In genomic region chr5:96921037-96921436, GRCm38 (mm10) we compare ENCODE assay signal across 12 mouse cellular contexts.
A peak's percentile ranks its signal among the peaks of the same experiment; 100 is the strongest.
DNase-seq lines count a peak whose midpoint lies in the region; ATAC-seq lines count a peak whose summit lies in the region.
"Had no signal": no experiment of that assay in that cellular context is flagged by ENCODE, and none has a peak within 500 bp of the region (broad histone marks: within the 10 kb centered on the region; RNA-seq: fewer than 3 reads in every experiment).

No protein-coding gene starts in this region.

- no peaks in the 10 kb centered on the region for H3K27me3 ChIP-seq in heart, embryonic 13.5 days (replicated peaks)
- H3K27me3 ChIP-seq in liver, embryonic 13.5 days: no peaks in the 10 kb centered on the region
- H3K27me3 ChIP-seq: forebrain, embryonic 15.5 days; hindbrain, embryonic 15.5 days had no signal

- H3K4me3 ChIP-seq in heart, embryonic 13.5 days: 0 out of 2 replicates have a peak overlapping the region, but pooled peaks have one; percentile 6
- peak overlapping the region; percentile 33 for H3K4me3 ChIP-seq in liver, embryonic 13.5 days (replicated peaks)
- H3K4me3 ChIP-seq: forebrain, embryonic 15.5 days; hindbrain, embryonic 15.5 days had no signal

- no peak for DNase-seq in heart, postnatal 10 days
- DNase-seq in 416B (ENCODE audit: low read depth): peak; percentile 92
- peak; percentile 86 for DNase-seq in c-Kit-negative CD71-positive TER-119-positive erythroid progenitor cells, embryonic 14.5 days (ENCODE audit: low read depth, low spot score)
- DNase-seq in liver, embryonic 13.5 days: peak; percentile 85
- no peak for DNase-seq in right cerebral cortex, postnatal 10 days (ENCODE audit: low spot score in 2 of 2)
- DNase-seq in kidney, adult 18-20 months: no peak
- DNase-seq: adrenal gland, postnatal 10 days; cerebellum, postnatal 36 days had no signal

- peak overlapping the region; percentile 76 for H3K27ac ChIP-seq in heart, embryonic 13.5 days (replicated peaks)
- peak overlapping the region; percentile 98 for H3K27ac ChIP-seq in liver, embryonic 13.5 days
- H3K27ac ChIP-seq: forebrain, embryonic 15.5 days; hindbrain, embryonic 15.5 days had no signal

- no peak overlapping the region for H3K9ac ChIP-seq in heart, embryonic 13.5 days
- H3K9ac ChIP-seq in liver, embryonic 13.5 days: peak overlapping the region; percentile 71
- H3K9ac ChIP-seq: forebrain, embryonic 15.5 days; hindbrain, embryonic 15.5 days had no signal

- no peaks in the 10 kb centered on the region for H3K9me3 ChIP-seq in heart, embryonic 13.5 days
- no peaks in the 10 kb centered on the region for H3K9me3 ChIP-seq in liver, embryonic 13.5 days (replicated peaks)
- H3K9me3 ChIP-seq: forebrain, embryonic 15.5 days; hindbrain, embryonic 15.5 days had no signal

- intact Hi-C loops in heart, postnatal 10 days (cut with DNase I): no loop called here

- H3K36me3 ChIP-seq in heart, embryonic 13.5 days: no peaks in the 10 kb centered on the region
- H3K36me3 ChIP-seq in liver, embryonic 13.5 days: no peaks in the 10 kb centered on the region
- H3K36me3 ChIP-seq: forebrain, embryonic 15.5 days; hindbrain, embryonic 15.5 days had no signal

- 0 out of 2 replicates have a peak, but pooled peaks have one; percentile 60 for ATAC-seq in heart, embryonic 13.5 days (ENCODE audit: extremely low read depth, insufficient number of reproducible peaks, low FRiP score, low TSS enrichment)
- peak; percentile 92 for ATAC-seq in liver, embryonic 13.5 days (ENCODE audit: low read depth)
- no peak for ATAC-seq in frontal cortex, adult (ENCODE audit: low TSS enrichment)
- ATAC-seq: forebrain, embryonic 15.5 days had no signal

- peak overlapping the region; percentile 49 for H3K4me2 ChIP-seq in heart, embryonic 13.5 days
- H3K4me2 ChIP-seq in liver, embryonic 13.5 days: peak overlapping the region; percentile 62
- H3K4me2 ChIP-seq: forebrain, embryonic 15.5 days; hindbrain, embryonic 15.5 days had no signal

- WGBS in heart, embryonic 13.5 days: 59% methylated on average over 6 of the region's 6 CpGs
- 14% methylated on average over 6 of the region's 6 CpGs for WGBS in liver, embryonic 13.5 days (ENCODE audit: insufficient replicate concordance)

- peaks cover 53% of the 10 kb centered on the region for H3K4me1 ChIP-seq in heart, embryonic 13.5 days
- peaks cover 87% of the 10 kb centered on the region for H3K4me1 ChIP-seq in liver, embryonic 13.5 days (replicated peaks)
- H3K4me1 ChIP-seq: forebrain, embryonic 15.5 days had no signal

Comparison
In these comparisons a context has a peak if more than half of its experiments do, and no peak if none do; other contexts are left out.
1. DNase-seq: peak in 416B (single experiment), c-Kit-negative CD71-positive TER-119-positive erythroid progenitor cells, embryonic 14.5 days (single experiment) and liver, embryonic 13.5 days (single experiment); none in heart, postnatal 10 days (0 of 2), right cerebral cortex, postnatal 10 days (0 of 2) and kidney, adult 18-20 months (single experiment).